Mouse (Mus musculus) 3T3-L1 (cell line): ENCODE measurements around the gene Tcp11l1.

ENCODE experiments used
- DNase-seq: peaks from one replicate; pipeline ENCODE4 v3.0.0-alpha.2; 2015; ENCODE audit warnings: low read depth, low spot score

Tcp11l1 gene

DNA sequence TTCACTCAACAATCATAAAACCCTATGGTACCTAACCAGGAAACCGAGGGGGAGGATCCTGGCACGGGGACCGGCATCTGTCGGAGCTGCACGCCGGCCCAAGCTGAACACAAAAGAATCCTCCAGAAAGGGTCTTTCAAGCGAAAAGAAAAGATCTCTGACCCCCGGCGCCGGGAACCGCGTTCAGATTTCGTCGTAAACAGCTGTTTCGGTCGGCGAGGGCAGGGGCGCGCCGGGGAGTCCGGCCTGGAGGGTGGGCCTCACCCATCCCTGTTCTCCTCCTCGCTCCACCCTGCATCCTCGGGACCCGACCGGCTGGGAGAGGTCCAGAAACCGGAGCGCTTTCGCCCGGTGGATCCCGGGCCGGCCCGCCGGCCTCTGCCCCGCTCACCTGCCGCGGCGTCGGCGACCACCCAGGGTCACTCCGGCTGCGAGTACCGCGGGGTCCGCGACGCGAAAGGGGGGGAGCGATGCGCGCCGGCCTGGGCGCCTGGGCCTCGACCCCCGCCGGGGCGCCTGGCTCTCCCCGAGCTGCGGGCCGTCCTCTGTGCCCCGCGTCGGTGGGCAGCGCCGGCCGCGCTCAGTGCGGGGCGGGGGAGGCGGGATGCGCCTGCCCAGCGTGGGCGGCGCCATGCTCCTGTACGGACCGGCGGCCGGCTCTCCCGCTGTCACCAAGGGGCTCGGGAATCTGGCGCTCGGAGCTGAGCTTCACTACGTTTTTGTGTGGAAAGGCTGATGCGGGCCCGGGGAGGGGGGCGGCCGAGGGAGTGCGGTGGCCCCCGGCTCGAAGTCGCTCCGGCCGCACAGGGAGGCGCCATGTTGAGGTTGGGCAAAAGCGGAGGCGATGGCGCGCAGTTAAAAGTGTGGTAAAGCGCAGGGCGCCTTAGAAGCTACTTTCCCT, at the start of gene Tcp11l1:
Tcp11l1 (minus strand) TSS at position 585 of the 901 bp plus-strand sequence.
- DNase-seq: peak; percentile 62

GRCm38 (mm10) chr2:104750611-104751010, 38.6 kb upstream of the Tcp11l1 start:
- DNase-seq: peak; percentile 72

- DNase-seq: no peak
Observed at GRCm38 (mm10) chr2:104748652-104749183, 36.7 kb upstream of the Tcp11l1 start.

- DNase-seq: no peak
Observed at GRCm38 (mm10) chr2:104746251-104746650, 34.3 kb upstream of the Tcp11l1 start.

DNA sequence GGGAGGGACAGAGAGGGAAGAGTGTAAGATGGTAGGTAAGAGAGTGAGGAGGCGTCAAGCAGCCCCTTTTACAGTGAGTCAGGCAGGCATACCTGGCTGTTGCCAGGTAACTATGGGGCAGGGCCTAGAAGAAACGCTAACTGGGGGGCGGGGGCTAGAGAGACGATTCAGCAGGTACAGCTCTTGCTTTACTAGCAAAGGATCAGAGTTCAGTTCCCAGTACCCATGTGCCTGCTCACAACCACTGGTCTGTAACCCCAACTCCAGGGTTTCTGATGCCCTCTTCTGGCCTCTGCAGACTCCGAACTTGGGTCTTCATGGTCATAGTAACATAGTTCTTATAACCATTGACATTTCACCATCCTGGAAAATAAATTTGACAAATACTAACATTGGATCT, 32.0 kb upstream of the Tcp11l1 start:
- no peak for DNase-seq

DNA sequence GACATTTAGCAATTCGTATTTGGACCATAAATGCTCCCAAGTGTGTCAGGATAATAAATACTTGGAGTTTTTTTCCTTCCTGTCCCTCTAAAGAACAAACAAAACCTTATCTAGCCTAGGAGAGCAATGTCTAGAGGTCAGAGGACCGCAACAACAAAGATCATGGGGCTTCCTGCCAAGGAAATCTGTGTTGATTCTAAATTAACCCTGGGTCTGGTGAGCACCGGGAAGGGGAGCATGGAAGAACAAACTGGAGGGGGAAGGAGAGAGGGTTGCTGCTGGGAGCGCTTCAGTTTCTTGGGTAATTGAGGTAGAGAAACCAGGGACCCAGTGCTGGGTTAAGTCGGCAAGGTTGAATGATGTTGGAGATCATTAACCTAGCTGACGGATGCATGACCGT, 31.2 kb upstream of the Tcp11l1 start:
- no peak for DNase-seq

DNA sequence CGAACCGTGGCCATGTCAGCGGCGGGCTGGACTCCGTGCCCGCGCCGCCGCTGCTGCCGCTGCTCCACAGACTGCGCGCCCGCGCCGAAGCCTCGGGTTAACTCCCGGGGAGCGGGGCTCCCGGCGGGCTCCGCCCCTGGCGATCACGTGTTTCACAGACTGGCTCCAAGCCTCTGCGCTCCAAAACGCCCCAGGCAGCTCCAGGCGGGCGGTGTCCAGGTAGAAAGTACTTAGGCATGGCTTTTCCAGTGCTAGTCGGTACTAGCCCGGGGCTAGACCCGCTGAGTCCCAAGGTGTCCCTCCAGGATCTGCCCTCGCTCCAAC, 30.7 kb upstream of the Tcp11l1 start, which contains the start of gene Depdc7:
Depdc7 (minus strand) TSS at position 138 of the 324 bp plus-strand sequence.
- peak; percentile 73 for DNase-seq

- DNase-seq: no peak
Observed at GRCm38 (mm10) chr2:104741896-104742740, 30.1 kb upstream of the Tcp11l1 start.

DNA sequence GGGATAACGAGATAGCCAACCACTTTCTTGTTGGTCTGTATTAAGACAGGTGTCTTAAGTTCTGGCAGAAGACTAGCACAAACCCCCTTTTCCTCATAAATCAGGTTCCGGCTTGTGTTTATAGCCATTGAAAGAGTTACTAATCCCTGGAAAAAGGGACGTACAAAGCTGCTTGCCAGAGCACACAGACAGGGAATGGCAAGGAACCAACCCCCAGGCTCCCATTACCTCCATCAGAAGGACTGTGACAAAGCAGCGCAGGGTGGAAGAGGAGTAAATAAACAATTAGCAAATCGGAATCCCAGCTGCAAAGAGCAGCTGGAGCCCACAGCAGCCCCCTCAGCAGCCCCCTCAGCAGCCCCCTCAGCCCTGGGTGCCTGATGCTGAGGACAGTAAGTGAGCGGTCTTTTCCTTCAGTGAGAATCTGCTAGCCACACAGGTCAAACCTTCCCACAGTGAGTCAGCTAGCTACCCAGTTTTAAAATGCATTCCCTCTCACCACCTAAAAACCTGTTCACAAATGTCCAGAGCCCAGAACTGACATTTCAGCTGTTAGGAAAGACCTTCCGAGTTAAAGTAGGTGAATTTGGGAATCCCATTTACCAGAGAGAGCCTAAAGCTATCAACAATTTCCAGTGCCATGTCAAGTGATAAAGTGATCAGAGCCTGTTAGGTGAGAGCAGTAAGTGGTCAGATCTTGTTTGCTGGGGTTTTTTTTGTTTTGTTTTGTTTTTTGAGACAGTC, 29.2 kb upstream of the Tcp11l1 start:
- DNase-seq: no peak

DNA sequence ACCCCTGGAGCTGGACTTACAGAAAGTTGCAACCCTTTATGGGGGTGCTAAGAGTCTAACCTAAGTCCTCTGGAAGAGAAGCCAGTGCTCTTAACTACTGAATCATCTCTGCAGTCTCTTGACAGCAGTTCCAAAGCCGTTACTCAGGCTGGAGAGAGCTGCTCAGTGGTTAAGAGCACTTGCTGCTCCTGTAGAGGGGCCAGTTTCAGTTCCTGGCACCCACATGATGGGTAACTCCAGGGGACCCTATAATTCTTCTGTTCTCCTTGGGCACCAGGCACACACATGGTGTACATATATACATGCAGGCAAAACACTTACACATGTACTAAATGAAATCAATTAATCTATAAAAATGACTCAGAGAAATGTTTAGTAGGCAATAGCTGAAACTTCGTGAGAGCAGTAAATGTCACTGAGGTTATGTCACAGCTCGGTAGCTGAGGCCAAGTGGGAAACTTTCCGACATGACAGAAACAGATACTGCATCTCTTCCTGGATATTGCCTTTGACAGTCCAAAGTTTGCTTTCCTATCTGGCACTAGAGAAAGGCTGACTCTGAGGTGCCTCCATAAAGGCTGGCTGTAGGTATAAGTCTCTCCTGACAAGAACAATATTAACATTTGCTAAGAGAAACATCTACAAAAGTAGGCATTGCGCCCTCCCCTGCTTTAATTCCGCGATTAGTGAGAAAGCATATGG, 28.4 kb upstream of the Tcp11l1 start:
- DNase-seq: no peak

- DNase-seq: no peak
Observed at GRCm38 (mm10) chr2:104739691-104740090, 27.7 kb upstream of the Tcp11l1 start.

- DNase-seq: no peak
Observed at GRCm38 (mm10) chr2:104736241-104736640, 24.3 kb upstream of the Tcp11l1 start.

DNA sequence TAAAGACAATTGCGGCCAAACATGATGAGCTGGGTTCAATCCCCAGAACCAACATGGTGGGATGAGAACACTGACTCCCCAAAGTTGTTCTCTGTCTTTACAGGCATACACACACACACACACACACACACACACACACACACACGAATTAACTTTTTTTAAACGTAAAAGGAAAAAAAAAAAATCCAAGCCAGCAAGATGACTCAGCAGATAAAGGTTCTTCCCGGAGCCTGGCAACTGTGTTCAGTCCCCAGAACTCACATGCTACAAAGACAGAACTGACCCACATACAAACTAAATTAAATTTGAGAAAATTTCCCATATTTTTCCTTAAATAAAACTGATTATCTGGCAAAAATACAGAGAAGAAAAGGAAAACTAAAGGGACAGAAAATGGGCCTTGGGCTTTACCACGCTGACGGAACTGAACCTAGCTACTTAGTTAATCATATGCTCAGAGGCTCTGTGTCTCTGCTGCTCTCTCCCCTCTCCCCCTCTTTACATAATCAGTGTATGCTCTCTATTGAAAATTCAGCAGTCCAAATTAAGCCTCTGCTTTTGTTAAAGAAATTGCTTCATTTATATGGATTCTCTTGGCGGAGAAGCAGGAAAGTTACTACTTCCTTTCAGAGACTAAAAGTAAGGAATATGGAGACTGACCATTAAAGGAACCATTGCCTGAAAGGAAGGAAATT, 20.7 kb upstream of the Tcp11l1 start:
- no peak for DNase-seq

GRCm38 (mm10) chr2:104732033-104732444, 20.1 kb upstream of the Tcp11l1 start:
- DNase-seq: no peak

DNA sequence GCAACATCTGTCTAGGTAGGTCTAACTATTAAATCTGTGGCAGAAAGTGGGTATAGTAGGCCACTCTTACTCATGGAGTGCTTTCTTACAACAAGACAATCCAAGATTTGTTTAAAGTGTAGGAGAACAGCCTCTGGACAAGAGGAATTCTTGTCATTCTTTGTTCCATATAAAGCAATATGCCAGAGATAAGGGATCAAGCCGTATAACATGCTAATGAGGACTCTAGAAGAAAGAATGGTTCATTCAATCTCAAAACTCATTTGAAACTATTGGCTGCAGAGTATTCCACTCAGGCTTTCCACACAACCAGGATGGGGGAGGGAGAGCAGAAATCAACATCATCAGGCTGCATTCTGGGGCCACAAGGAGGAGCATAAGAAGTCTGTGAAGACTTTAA, 15.4 kb upstream of the Tcp11l1 start:
- no peak for DNase-seq

DNA sequence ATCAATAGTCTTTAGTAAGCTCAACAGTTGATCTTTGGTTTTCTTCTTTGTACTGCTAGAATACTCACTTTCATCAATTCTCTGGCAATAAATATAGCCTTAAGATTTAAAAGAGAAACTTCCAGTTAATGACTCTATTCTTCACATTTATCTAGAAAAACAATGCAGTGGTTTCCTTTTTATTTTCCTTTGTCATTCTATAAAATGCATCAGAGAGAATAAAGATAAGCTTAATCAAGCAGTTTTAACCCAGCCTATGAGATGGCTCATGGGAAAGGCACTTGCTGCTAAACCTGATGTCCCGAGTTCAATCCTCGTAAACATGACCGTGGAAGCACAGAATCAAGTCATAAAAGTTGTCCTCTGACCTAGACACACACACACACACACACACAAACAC, 10.1 kb upstream of the Tcp11l1 start:
- no peak for DNase-seq

GRCm38 (mm10) chr2:104717827-104718226, 5.9 kb upstream of the Tcp11l1 start:
- DNase-seq: peak; percentile 70

- peak; percentile 66 for DNase-seq
Observed at GRCm38 (mm10) chr2:104717231-104717735, 5.3 kb upstream of the Tcp11l1 start.

DNA sequence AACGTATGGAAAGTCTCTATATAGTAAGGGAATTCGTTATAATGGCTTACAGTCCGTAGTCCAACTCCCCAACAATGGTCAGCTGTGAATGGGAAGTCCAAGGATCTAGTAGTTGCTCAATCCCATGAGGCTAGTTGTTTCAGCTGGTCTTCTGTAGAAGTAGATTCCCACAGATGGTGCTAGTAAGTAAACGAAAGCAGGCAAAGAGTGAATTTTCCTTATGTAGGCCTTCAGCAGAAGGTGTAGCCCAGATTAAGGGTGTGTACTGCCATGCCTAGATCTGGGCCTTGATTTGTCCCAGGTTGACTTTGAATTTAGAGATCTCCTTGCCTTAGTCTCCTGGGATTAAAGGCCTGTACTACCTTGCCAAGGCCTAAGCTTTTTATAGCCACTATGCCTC, 4.3 kb upstream of the Tcp11l1 start, which contains the start of gene Pin1rt1:
Pin1rt1 (minus strand) TSS at position 101 of the 400 bp plus-strand sequence.
- no peak for DNase-seq

GRCm38 (mm10) chr2:104714254-104714691, 2.3 kb upstream of the Tcp11l1 start:
- DNase-seq: no peak
